Mouse (Mus musculus): ENCODE results near the gene Rxra.

Gene Rxra

GRCm38 (mm10) chr2:27676106-27676477 lies at the start of gene Rxra:
Rxra (plus strand) TSS chr2:27676440.
- DNase-seq, result peak; percentile 35 to 57

DNA sequence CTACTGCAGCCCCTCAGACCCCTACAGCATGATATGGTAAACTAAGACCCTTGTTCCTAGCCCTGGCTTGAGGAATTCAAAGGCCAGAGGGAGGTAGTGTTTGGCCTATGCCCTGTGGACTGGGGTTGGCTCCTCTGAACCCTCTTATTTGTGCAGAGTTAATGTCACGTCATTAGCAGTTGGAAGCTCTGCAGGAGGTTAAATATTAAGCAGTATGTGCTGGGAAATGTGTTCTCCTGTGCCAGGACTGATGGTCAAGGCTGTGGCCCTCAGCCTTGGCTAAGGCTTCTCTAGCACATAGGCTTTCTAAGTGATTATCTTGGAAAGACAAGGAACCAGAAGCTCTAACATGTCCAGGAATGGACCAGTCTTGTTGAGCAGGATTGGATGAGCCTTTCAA lies 49.6 kb upstream of the Rxra start:
- no peak for DNase-seq

- DNase-seq, result no peak
Observed at GRCm38 (mm10) chr2:27630601-27631285, 45.5 kb upstream of the Rxra start.

- no peak for DNase-seq
Observed at GRCm38 (mm10) chr2:27633471-27633870, 42.8 kb upstream of the Rxra start.

GRCm38 (mm10) chr2:27634018-27634417 lies 42.2 kb upstream of the Rxra start:
- DNase-seq, result no peak

- no peak for DNase-seq
Observed at GRCm38 (mm10) chr2:27635147-27635738, 41.0 kb upstream of the Rxra start.

DNA sequence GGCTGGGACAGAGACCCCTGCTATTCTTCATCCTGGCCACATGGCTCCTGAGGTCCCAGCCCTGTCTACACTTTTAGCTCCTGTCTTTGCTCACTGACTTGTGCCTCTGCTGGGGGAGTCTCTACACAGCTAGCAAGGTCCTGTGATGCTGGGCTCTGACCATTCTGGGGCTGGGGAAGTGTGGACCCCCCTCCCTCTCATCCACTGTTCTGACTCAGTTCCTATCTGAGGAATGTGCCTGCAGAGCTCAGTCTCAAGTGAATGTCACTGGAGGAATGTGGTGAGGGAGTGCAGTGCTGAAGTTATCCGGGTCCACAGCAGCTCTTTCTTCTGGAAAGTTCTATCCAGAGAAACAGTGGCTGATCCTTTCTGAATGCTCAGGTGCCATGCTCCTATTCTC lies 39.4 kb upstream of the Rxra start:
- DNase-seq, result no peak

DNA sequence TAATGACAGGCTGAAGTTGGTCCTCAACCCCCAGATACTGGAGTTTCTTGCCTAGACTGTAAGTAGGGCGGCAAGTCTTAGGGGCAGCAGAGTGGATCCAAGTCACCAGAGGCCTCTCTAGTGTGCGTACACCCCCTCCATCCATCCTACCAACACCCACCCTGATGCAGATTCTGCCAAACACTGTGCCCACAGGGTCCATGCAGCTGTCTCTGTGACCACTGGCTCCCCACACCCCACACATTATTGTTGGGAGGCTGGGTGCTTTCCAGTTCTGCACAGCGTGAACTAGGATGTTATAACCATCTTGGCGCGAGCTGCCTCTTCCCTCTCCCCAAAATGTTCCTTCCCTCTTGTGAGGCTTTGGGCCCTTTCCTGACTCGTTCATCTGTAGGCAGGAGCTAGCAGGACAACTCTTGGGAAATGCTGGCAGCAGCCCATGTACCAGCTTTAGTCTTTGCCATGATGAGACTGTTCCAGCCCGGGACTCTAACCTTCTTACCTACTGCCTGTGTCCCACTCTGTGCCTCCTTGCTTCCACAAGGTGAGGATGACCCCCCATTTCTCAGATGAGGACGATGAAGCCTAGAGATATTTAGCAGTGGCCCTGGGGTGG lies 38.9 kb upstream of the Rxra start:
- peak in 1 of 2 experiments; percentile 20 for DNase-seq

- peak; percentile 53 to 65 for DNase-seq
Observed at GRCm38 (mm10) chr2:27639631-27640334, 36.5 kb upstream of the Rxra start.

- DNase-seq, result peak; percentile 42 to 44
Observed at GRCm38 (mm10) chr2:27640900-27641479, 35.2 kb upstream of the Rxra start.

- no peak for DNase-seq
Observed at GRCm38 (mm10) chr2:27644547-27645120, 31.6 kb upstream of the Rxra start.

DNA sequence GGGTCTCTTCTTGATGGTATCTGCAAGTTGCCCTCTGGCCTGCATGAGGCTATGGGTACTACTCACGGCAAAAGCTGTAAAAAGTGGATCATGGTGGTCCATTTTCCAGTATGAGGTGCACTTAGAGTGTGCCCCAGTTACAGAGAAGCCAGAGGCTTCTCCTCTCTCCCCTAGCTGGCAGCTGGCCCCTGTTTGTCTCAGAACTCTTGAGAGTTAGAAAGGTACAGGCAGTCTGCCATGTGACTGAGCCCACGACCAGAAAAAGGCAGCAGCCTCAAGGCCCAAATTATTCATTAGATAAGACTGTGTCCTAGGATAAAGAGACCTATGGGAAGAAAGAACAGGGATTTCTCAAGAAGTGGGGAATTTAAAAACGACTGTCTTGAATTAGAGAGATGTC lies 30.8 kb upstream of the Rxra start:
- DNase-seq, result no peak

GRCm38 (mm10) chr2:27649862-27650661 lies 26.2 kb upstream of the Rxra start:
- no peak for DNase-seq

DNA sequence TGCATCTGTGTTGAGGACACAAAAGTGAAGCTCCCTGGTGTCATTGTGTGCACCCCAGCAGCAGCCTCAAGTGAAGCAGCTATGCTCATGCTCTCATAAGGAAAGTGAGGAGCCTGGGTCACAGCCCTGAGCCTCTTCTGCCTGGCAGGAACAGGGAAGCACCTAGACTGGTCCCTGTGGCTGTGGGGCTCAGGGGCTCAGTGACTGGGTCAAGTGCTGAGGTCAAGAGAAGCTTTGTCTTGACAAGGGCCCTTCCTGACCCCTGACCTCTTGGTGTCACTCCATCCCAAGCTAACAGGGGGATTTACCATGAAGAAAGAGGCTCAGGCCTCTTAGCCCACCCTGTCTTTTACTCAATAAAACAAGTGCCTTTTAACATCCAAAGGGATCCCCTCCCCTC lies 25.2 kb upstream of the Rxra start:
- DNase-seq, result no peak

DNA sequence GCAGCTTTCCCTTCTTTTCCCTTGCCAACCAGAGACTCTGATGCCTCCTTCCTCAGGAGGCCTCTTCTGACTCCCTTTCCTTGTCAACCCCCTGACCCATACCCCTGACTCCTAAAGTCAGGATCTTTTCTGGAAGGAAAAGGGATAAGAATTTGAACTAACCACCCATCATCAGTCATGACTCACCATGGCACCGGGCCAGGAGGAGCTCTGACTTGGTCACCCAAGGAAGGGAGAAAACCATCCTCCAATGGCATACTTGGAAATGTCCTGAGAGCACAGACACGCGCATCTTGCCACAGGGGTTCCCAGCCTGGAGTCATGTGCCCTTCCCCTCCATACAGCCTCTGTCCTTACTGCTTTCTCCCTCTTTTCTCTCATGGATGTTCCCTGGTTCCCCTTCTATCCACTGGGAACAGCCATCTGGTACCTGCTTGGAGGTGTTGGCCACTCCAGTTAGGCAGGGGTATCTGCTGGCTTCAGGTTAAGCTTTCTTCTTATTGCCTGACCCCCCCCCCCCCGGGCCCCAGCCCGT lies 22.7 kb upstream of the Rxra start:
- DNase-seq, result peak; percentile 35 to 40

DNA sequence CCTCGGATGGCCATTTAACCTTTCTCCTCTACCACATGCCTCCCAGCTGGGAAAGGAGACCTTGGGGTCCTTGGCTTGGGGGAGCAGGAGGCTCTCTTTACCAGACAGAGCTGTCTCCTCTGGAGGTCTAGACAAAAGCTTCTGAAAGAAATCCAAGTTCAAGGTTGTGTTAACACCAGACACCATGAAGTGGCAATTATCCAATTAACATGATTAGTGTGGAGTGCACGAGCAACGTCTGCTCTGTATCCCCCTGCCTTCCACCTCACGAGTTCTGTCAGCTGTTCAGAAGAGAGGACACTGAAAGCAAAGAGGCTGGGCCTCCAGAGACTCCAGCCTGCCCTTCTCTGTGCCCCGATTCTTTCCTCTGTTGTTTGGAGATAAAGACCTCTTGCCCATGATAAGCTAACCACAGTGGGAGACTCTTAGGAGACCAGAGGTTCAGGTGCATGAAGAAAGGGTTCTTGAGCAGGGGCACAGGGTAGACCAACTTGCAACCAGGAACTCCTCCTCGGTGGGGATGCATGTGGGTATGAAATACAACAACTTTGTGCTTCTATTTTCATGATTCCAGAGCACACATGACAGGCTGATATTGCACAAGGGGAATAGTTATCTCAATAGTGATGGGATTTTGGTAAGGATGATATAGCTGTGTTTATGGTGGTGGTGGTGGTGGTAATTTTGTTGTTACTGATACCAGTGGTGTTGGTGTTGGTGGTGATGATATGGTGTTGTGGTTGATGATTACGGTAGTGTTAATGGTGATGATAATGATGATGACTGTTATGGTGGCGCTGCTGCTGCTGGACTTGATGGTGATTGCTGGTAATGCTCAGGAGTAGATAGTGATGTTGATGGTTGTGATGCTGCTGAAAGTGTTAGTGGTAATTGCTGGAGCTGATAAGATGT lies 21.7 kb upstream of the Rxra start:
- no peak for DNase-seq

DNA sequence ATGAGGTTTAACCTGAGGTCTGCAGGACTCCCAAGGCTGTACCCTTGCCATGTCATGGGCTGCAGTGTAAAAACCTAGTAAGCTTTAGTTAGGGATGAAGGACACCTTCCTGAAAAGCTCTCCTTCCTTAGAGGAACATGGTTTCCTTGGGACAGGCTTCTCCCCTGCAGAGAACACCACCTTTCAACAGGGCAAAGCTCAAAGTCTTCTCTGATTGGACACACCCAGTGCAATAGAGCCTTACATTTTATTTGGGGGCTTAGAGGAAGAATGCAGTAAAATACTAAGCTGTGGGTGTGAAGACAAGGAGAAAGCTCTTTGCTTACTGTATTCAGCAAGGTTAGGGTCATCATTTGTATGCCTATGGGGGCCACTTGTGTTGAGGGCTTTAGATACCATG lies 19.7 kb upstream of the Rxra start:
- DNase-seq, result no peak

DNA sequence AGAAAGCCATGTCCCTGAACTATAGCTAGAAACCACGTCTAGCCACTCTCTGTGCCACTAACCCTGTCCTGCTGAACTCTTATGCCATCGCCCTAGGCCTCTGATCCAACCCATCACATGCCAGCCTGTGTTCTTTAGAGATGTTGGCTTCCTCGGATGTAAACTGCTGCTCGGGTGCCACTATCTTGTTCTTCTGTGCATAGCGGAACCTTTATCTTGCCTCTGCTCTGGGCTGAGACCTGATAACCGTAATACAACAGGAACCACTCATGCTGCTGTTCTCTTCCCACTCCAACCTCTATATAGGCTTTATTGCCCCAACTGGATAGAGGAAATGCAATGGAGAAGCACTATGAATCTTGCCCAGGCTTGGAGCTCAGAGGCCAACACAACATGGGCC lies 11.0 kb upstream of the Rxra start:
- DNase-seq, result no peak

- DNase-seq, result peak in 1 of 2 experiments; percentile 18
Observed at GRCm38 (mm10) chr2:27666719-27667118, 9.5 kb upstream of the Rxra start.

GRCm38 (mm10) chr2:27667677-27668076 lies 8.6 kb upstream of the Rxra start:
- no peak for DNase-seq

GRCm38 (mm10) chr2:27670746-27671145 lies 5.5 kb upstream of the Rxra start:
- DNase-seq, result no peak

Data from cerebellum, postnatal 10 days (tissue).